Mouse (Mus musculus) thymus, adult 2 months (tissue): ENCODE results near the gene Rps7.

ENCODE experiments used
- CTCF ChIP-seq: fragments of 200-500 bp; IDR thresholded peaks from 2 replicates; pipeline ENCODE4 v1.5.1; 2012; ENCODE audit warnings: mild to moderate bottlenecking, control low read depth, low read length, moderate library complexity, borderline replicate concordance; ENCODE audit not compliant: control insufficient read depth, poor library complexity, insufficient read depth; ENCODE audit errors: extremely low read depth
- POLR2A ChIP-seq: fragments of 200-500 bp; IDR thresholded peaks from 2 replicates; pipeline ENCODE4 v1.6.1; 2012; ENCODE audit warnings: mild to moderate bottlenecking, low read length, control low read depth, moderate library complexity; ENCODE audit not compliant: control insufficient read depth, poor library complexity, insufficient read depth; ENCODE audit errors: extremely low read depth

- TF ChIP-seq CTCF (no peak), POLR2A (no peak)
These were observed 7.3 kb downstream of the Rps7 start for GRCm38 (mm10) chr12:28628436-28628835.
